Mouse (Mus musculus) small intestine, adult 2 months (tissue): Measurements from ENCODE around the gene Sept9. TPM values are rescaled to one million over a fixed set of nuclear protein-coding genes. Genes with fewer than 3 reads are reported as not detected.

ENCODE experiments used
- H3K27ac ChIP-seq: fragments of 200-500 bp; 2 replicates; pipeline ENCODE4 v1.5.1; 2012; ENCODE audit warnings: low read depth, low read length, control low read depth, inconsistent platforms; ENCODE audit not compliant: insufficient read depth
- H3K27me3 ChIP-seq: fragments of 200-500 bp; 2 replicates; pipeline ENCODE4 v1.6.1; 2012; ENCODE audit warnings: mild to moderate bottlenecking, moderate library complexity, low read length, inconsistent platforms; ENCODE audit not compliant: control insufficient read depth, insufficient read depth
- H3K36me3 ChIP-seq: fragments of 200-500 bp; 2 replicates; pipeline ENCODE4 v1.6.1; 2012; ENCODE audit warnings: mild to moderate bottlenecking, low read length, control low read depth, inconsistent platforms; ENCODE audit not compliant: control insufficient read depth, insufficient read depth
- H3K4me1 ChIP-seq: fragments of 200-500 bp; 2 replicates; pipeline ENCODE4 v1.6.1; 2012; ENCODE audit warnings: low read length, inconsistent platforms, mixed read lengths; ENCODE audit not compliant: control insufficient read depth, insufficient read depth, insufficient read length
- H3K4me3 ChIP-seq: fragments of 200-500 bp; 2 replicates; pipeline ENCODE4 v1.5.1; 2012; ENCODE audit warnings: low read depth, mild to moderate bottlenecking, control low read depth, inconsistent platforms, low read length, moderate library complexity
- CTCF ChIP-seq: fragments of 200-500 bp; IDR thresholded peaks from 2 replicates; pipeline ENCODE4 v1.5.1; 2012; ENCODE audit warnings: low read depth, mild to moderate bottlenecking, control low read depth, inconsistent platforms, low read length, moderate library complexity, mixed read lengths; ENCODE audit not compliant: insufficient replicate concordance, insufficient read length; ENCODE audit errors: extremely low read depth
- POLR2A ChIP-seq: fragments of 200-500 bp; IDR thresholded peaks from 2 replicates; pipeline ENCODE4 v1.6.1; 2012; ENCODE audit warnings: low read depth, mild to moderate bottlenecking, control low read depth, inconsistent platforms, low read length, moderate library complexity
- WGBS: fragments of 180-500 bp; shearing (Covaris S2); methylation state at CpG from one replicate; pipeline ENCODE4 v1.1.7; 2018; 5-methylcytosine and 5-hydroxymethylcytosine counted together
- polyA plus RNA-seq: library from polyadenylated mRNA; depleted of rRNA; stranded (reverse); fragments of >200 nt; gene quantifications from 2 replicates; pipeline ENCODE4 v1.2.3, GENCODE M21; 2012

Sept9 gene
- polyA plus RNA-seq, 1 experiment = 31.0 TPM

DNA sequence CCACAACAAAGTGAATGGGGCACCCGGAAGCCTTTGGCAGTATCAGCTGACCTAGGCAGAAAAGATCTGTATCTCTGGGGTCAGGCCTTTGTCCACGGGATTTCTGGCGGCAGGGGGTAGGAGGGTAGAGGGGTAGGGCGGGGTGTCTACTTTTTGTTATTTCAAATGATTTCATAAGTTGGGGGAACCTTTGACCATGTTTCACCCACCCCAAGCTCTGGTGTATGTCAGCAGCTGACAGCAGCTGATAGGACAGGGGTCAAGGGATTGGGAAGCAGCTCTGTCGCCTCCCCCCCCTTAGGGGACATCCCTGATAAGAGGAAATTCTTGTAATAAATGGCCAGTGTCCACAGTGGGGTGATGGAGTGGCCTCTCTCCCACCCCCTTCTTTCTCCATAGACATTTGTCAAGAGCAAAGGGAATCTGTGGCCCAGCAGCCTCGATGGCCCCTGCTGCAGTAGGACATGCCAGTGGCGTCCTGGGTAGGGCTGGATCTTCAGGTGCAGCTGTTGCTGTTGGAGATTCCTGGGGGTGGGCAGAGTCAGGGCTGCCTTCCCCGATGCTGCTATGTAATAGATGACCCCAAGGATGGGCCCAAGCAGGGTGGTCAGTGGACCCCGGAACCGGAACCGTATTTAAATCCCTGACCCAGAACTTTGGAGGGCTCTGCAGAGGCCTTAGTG lies 145.0 kb downstream of the Sept9 start:
- H3K4me1 ChIP-seq = peaks cover 33% of the 10 kb centered on the region
- H3K27ac ChIP-seq = peak overlapping the region; percentile 44; the same call in 1 of the 2 replicates

DNA sequence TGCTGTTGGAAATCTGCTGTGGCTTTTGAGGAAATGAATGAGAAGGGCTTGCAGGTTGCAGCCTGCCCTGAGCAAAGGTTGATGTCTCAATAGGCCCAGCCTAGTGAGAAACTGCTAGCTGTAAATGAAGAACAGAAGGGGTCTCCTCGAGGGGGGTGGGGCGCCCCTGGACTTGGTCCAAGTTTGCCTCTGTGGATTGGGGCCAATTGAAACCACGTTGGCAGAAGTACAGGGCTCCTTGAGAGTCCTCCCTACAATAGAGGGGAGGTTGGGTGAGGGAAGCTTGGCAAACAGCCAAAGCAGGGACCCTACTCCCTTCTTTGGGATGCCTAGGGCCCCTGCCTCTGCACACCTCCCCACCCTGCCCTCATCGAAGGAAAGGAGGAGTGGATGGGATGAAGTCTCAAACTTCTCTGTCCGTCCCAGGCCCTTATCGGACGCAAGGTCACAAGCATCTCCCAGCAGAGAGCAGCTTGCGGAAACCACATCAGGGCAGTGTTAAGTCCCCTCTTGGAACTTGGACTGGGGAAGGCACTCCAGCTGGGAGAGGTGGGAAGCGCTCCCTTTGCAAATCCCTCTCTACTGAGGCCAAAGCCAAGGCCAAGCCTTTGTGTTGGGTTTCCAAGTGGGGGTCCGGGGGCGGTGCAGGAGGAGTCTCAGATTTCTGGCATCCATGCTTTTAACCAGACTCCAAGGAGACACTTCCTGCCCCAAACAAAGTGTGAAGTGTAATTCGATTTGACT lies 145.7 kb downstream of the Sept9 start:
- Histone ChIP-seq H3K4me3 (no peak overlapping the region), H3K36me3 (peaks cover 2% of the 10 kb centered on the region; the same call in 1 of the 2 replicates), H3K27me3 (no peaks in the 10 kb centered on the region), H3K4me1 (peaks cover 33% of the 10 kb centered on the region), H3K27ac (0 out of 2 replicates have a peak overlapping the region, but pooled peaks have one; percentile 9)
- TF ChIP-seq POLR2A (no peak), CTCF (no peak)
- 36% methylated on average over 12 of the region's 12 CpGs for WGBS

More for the DNA sequence above, 145.0 kb downstream of the Sept9 start:
- WGBS = 29% methylated on average over 11 of the region's 11 CpGs
- H3K36me3 ChIP-seq = peaks cover 2% of the 10 kb centered on the region; the same call in 1 of the 2 replicates
- no peaks in the 10 kb centered on the region for H3K27me3 ChIP-seq
- TF ChIP-seq POLR2A (no peak), CTCF (no peak)
- H3K4me3 ChIP-seq = no peak overlapping the region

DNA sequence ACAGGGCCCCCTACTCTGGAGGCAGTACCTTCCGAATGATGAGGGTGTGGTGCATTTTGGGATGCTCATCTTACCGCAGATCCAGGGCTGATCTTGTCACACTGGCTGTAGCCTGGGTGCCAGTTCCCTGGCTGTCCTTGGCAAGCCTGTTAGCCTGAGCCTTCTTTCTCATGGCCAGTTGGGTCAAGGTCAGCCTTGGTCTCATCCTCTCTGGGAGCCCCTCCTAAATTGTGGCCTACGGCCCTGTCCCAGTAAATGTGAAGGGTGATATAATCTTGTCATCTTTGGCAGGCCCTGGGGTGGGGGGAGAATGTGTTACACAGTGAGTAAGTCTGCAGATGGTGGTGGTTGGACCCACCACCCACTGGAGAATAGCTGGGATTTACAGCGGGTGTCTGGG lies 147.8 kb downstream of the Sept9 start:
- WGBS = 90% methylated on average over 4 of the region's 4 CpGs
- Histone ChIP-seq H3K36me3 (peaks cover 12% of the 10 kb centered on the region), H3K4me1 (peaks cover 37% of the 10 kb centered on the region), H3K4me3 (no peak overlapping the region), H3K27me3 (no peaks in the 10 kb centered on the region), H3K27ac (no peak overlapping the region)
- TF ChIP-seq POLR2A (no peak), CTCF (no peak)

DNA sequence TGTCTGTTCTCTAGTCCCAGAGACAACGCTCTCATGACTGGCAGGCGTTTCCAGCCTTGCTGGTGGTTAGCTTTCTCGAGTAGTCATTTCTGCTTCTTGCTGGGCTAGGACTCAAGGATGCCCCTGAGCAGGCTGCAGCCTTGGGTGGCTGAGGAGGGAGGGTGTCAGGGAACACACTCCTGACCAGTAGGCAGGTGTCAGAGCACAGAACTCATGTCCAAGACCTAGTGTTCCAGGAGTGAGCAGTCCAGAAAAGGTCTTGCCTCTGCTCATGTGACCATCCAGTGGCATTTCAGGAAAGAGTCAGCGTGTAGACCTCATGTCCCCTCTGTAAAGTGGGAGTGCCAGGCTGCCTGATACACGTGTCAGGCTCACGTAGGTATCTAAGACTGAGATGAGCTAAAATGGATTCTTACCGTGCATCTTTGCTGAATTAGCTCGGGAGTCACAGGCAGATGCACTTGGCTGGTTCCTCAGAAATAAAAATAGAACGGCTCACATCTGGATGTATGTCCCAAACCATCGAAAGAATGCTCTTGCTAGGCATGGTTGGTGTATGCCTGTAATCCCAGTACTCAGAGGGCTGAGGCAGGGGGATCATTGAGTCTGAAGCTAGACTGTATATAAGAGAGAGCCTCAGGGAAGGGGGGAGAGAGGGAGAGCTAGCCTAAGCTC lies 149.1 kb downstream of the Sept9 start:
- TF ChIP-seq POLR2A (no peak), CTCF (no peak)
- no peak overlapping the region; the same call in 1 of the 2 replicates for H3K27ac ChIP-seq
- peaks cover 23% of the 10 kb centered on the region for H3K36me3 ChIP-seq
- peaks cover 42% of the 10 kb centered on the region for H3K4me1 ChIP-seq
- no peak overlapping the region for H3K4me3 ChIP-seq
- 67% methylated on average over 10 of the region's 10 CpGs for WGBS
- H3K27me3 ChIP-seq = no peaks in the 10 kb centered on the region

DNA sequence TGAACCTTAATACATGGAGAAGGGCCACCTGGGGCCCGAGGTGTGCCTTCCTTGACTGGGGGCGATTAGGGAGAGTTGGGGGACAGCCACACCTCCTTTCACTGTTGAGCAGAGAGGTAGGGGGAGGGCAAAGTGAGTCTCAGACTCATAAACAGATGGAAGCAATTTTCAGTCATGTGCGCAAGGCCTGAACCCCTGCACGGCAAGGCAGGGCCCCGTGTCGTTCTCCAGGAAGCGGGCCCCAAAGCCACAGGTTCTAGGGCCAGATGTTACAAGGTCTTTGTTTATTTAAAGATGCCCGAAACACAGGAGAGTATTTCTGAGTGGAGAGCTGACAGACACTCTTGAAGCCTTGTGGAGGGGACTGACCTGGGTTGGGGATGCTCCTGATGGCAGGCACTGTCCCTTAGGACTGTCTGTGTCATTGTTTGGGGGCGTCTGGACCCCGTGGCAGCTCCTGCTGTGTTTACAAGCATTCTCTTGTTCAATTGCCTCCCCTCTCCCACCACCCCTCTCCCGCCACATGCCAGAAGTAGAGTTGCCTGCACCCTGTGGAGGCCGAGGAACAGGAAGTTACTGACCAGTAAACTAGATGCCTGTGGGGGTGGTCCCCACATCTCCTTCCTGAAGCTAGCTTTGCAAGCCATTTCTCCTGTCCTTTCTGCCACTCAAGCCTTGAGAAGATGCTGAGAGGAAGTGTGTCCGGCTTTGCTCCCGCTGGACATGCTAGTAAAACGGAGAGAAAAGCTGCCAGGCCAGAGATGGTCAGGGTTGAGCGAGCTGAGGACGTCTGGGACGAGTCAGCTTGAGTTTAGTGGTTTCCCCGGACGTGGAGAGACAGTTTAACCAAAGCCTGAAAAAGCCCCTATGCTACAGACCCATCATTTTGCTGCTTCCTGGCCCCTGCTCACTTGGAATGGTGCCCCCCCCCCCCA lies 150.2 kb downstream of the Sept9 start:
- Histone ChIP-seq H3K4me1 (peaks cover 32% of the 10 kb centered on the region), H3K27ac (peak overlapping the region; percentile 76)

DNA sequence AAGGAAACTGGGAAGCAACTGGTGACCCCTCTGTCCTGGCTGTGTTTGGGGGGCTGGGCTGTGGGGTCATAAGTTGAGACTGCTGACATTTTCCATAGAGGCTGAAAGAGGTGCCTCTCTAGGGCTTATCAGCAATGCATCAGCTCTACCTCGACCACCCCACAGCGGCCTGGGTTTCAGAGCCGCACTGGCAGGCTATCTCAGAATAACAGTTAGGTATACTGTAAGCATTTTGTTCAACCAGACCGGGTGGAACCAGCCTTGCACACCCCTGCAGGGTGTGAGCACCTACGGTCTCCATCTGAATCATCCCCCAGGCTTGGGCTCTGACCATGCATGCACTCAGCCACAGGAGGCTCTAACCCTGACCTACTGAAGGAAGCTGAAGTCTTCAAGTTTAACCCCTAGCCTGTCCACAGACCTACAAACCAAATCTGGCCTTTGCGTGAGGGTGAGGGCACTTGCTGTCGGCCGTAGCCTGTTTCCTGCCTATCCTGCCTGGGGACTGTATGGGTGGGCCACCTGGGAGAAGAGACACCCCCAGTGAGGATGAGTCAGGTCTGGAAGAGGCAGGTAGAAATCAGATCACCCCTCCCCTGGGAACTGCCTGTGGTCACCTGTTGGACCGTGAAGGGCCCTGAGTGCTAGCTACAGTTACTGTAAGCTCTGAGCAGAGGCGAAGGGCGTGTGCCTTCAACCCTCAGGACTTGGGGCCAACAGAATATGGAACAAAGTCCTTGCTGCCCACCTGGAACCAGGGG lies 151.2 kb downstream of the Sept9 start:
- Histone ChIP-seq H3K27me3 (no peaks in the 10 kb centered on the region), H3K4me3 (no peak overlapping the region), H3K4me1 (peaks cover 23% of the 10 kb centered on the region; the same call in 1 of the 2 replicates), H3K36me3 (peaks cover 35% of the 10 kb centered on the region), H3K27ac (peak overlapping the region; percentile 76)
- no peak for TF ChIP-seq POLR2A
- TF ChIP-seq CTCF = no peak
- WGBS = 78% methylated on average over 11 of the region's 11 CpGs

More for the DNA sequence above, 150.2 kb downstream of the Sept9 start:
- no peak for TF ChIP-seq CTCF
- TF ChIP-seq POLR2A = no peak
- no peaks in the 10 kb centered on the region for H3K27me3 ChIP-seq
- H3K36me3 ChIP-seq = peaks cover 27% of the 10 kb centered on the region
- H3K4me3 ChIP-seq = no peak overlapping the region
- WGBS = 60% methylated on average over 20 of the region's 20 CpGs
